Mouse (Mus musculus): ENCODE measurements at regions not wholly inside any gene's neighbourhood (a gene's known extent, or its start where the extent isn't known, plus 50 kb on each side); places are given as distances from the start of the nearest gene placed in this dataset.
"Not testable (repeated sequence)": the region's sequence is repeated elsewhere in the genome, so short reads cannot be mapped to it uniquely, and the experiment has no call there.

GRCm38 (mm10) chr12:24252071-24252874 is 155.2 kb upstream of the 9030624G23Rik start:
- not testable (repeated sequence) for H3K36me3 ChIP-seq (replicated peaks); H3K27me3 ChIP-seq (replicated peaks; ENCODE audit: low read depth, poor library complexity, severe bottlenecking); H3K9me3 ChIP-seq; H3K4me1 ChIP-seq
- Histone ChIP-seq H3K27ac (replicated peaks) (peak overlapping the region; percentile 87), H3K4me3 (peak overlapping the region; percentile 67)
- WGBS = 2% methylated on average over 76 of the region's 77 CpGs
- peak; percentile 66 for DNase-seq (ENCODE audit: low spot score)
